In genomic region chr3:146177748-146178582, GRCm38 (mm10) we compare ENCODE assay signal across 8 mouse cellular contexts. TPM values are rescaled to one million over a fixed set of nuclear protein-coding genes. Genes with fewer than 3 reads are reported as not detected.
DNase-seq lines count a peak whose midpoint lies in the region; ATAC-seq and TF ChIP-seq lines count a peak whose summit lies in the region.

No protein-coding gene starts in this region.

- H3K9ac ChIP-seq in embryonic facial prominence, embryonic 11.5 days (replicated peaks; ENCODE audit: low read length), result no peak overlapping the region; the same call in 1 of the 2 replicates
- H3K9ac ChIP-seq in midbrain, embryonic 13.5 days (replicated peaks), result no peak overlapping the region; the same call in 1 of the 2 replicates

- H3K36me3 ChIP-seq in embryonic facial prominence, embryonic 11.5 days (replicated peaks; ENCODE audit: control insufficient read depth, insufficient read depth, low read depth, low read length), result no peaks in the 10 kb centered on the region
- no peaks in the 10 kb centered on the region for H3K36me3 ChIP-seq in limb, embryonic 10.5 days
- no peaks in the 10 kb centered on the region for H3K36me3 ChIP-seq in midbrain, embryonic 13.5 days
- H3K36me3 ChIP-seq in small intestine, adult 2 months (ENCODE audit: control insufficient read depth, insufficient read depth, low read length), result peaks cover 30% of the 10 kb centered on the region

- no peaks in the 10 kb centered on the region for H3K4me1 ChIP-seq in embryonic facial prominence, embryonic 11.5 days (ENCODE audit: control insufficient read depth, insufficient read depth, low read length)
- no peaks in the 10 kb centered on the region for H3K4me1 ChIP-seq in limb, embryonic 10.5 days
- 0 out of 2 replicates have a peak, but pooled peaks cover 2% of the 10 kb centered on the region for H3K4me1 ChIP-seq in midbrain, embryonic 13.5 days (replicated peaks)
- H3K4me1 ChIP-seq in small intestine, adult 2 months (ENCODE audit: control insufficient read depth, insufficient read depth, insufficient read length, low read length), result no peaks in the 10 kb centered on the region

- peak overlapping the region; percentile 30 for H3K4me2 ChIP-seq in embryonic facial prominence, embryonic 11.5 days (ENCODE audit: low read depth, low read length)
- peak overlapping the region; percentile 55 for H3K4me2 ChIP-seq in midbrain, embryonic 13.5 days (replicated peaks)

- H3K27me3 ChIP-seq in embryonic facial prominence, embryonic 11.5 days (ENCODE audit: control insufficient read depth, insufficient read depth, low read length), result no peaks in the 10 kb centered on the region
- no peaks in the 10 kb centered on the region for H3K27me3 ChIP-seq in limb, embryonic 10.5 days (ENCODE audit: low read depth, poor library complexity, severe bottlenecking)
- no peaks in the 10 kb centered on the region for H3K27me3 ChIP-seq in midbrain, embryonic 13.5 days
- no peaks in the 10 kb centered on the region for H3K27me3 ChIP-seq in small intestine, adult 2 months (ENCODE audit: control insufficient read depth, insufficient read depth, low read length)

- TF ChIP-seq CTCF in small intestine, adult 2 months (IDR thresholded peaks at IDR 0.05; ENCODE audit: extremely low read depth, insufficient read length, insufficient replicate concordance, low read depth, low read length), result peak; percentile 99

- peak; percentile 46 to 52 for DNase-seq in urinary bladder, adult 18-20 months (ENCODE audit: low spot score in 2 of 2)
- DNase-seq in urinary bladder, postnatal 10 days (ENCODE audit: low spot score), result no peak
- DNase-seq in embryonic facial prominence, embryonic 11.5 days (ENCODE audit: low spot score), result peak; percentile 88
- DNase-seq in heart, adult 18-20 months, result peak; percentile 66 to 87
- DNase-seq in kidney, adult 18-20 months, result peak; percentile 81
- DNase-seq in limb, embryonic 10.5 days (ENCODE audit: low spot score), result peak; percentile 81

- no peak for TF ChIP-seq POLR2A in small intestine, adult 2 months (IDR thresholded peaks at IDR 0.05; ENCODE audit: low read depth, low read length)

- H3K9me3 ChIP-seq in embryonic facial prominence, embryonic 11.5 days (replicated peaks; ENCODE audit: control insufficient read depth, low read length), result no peaks in the 10 kb centered on the region
- no peaks in the 10 kb centered on the region for H3K9me3 ChIP-seq in limb, embryonic 10.5 days (replicated peaks)
- H3K9me3 ChIP-seq in midbrain, embryonic 13.5 days, result no peaks in the 10 kb centered on the region

- H3K27ac ChIP-seq in embryonic facial prominence, embryonic 11.5 days (replicated peaks; ENCODE audit: low read depth, low read length), result no peak overlapping the region
- H3K27ac ChIP-seq in limb, embryonic 10.5 days, result peak overlapping the region; percentile 30; the same call in 1 of the 2 replicates
- H3K27ac ChIP-seq in midbrain, embryonic 13.5 days, result no peak overlapping the region
- H3K27ac ChIP-seq in small intestine, adult 2 months (ENCODE audit: insufficient read depth, low read depth, low read length), result no peak overlapping the region

- 6% methylated on average over 16 of the region's 16 CpGs for WGBS in embryonic facial prominence, embryonic 11.5 days
- 5% methylated on average over 16 of the region's 16 CpGs for WGBS in limb, embryonic 10.5 days
- WGBS in midbrain, embryonic 13.5 days, result 5% methylated on average over 16 of the region's 16 CpGs
- WGBS in small intestine, adult 2 months, result 16% methylated on average over 16 of the region's 16 CpGs

- H3K4me3 ChIP-seq in embryonic facial prominence, embryonic 11.5 days (ENCODE audit: low read depth, low read length), result no peak overlapping the region
- peak overlapping the region; percentile 40 for H3K4me3 ChIP-seq in limb, embryonic 10.5 days
- peak overlapping the region; percentile 31 for H3K4me3 ChIP-seq in midbrain, embryonic 13.5 days (replicated peaks)
- H3K4me3 ChIP-seq in small intestine, adult 2 months (ENCODE audit: low read depth, low read length), result no peak overlapping the region

- ATAC-seq in embryonic facial prominence, embryonic 11.5 days (replicated peaks; ENCODE audit: insufficient number of reproducible peaks, low FRiP score, low TSS enrichment, low read depth), result peak; percentile 58
- peak; percentile 89 for ATAC-seq in midbrain, embryonic 13.5 days

RNA-seq across cellular contexts. Expression of gene Mcoln2, which starts 28.3 kb away (rescaled TPM):
- polyA plus RNA-seq in embryonic facial prominence, embryonic 11.5 days (2014; fragmentation: Nextera tagmentation; extraction: Ambion mirVana), result 0.29 and 0.54 TPM in 2 replicates
- total RNA-seq in heart, adult 18-20 months (2021), result under 1 TPM in 1 of 2 experiments, not detected in 1; 0.57 TPM
- polyA plus RNA-seq in limb, embryonic 10.5 days (2016; fragmentation: Nextera tagmentation; extraction: Ambion mirVana), result 0.45 and 0.46 TPM in 2 replicates
- polyA plus RNA-seq in midbrain, embryonic 13.5 days (2015; fragmentation: Nextera tagmentation; extraction: Ambion mirVana), result 0.22 and 0.35 TPM in 2 replicates
- 2.6 and 5.1 TPM in 2 replicates for polyA plus RNA-seq in small intestine, adult 2 months (2012; rRNA removed)

RNA-seq across cellular contexts. Expression of gene Lpar3, which starts 42.8 kb away (rescaled TPM):
- polyA plus RNA-seq in embryonic facial prominence, embryonic 11.5 days (2014; fragmentation: Nextera tagmentation; extraction: Ambion mirVana), result 0.88 and 1.3 TPM in 2 replicates
- total RNA-seq in heart, adult 18-20 months (2021), result under 1 TPM; 0.10 to 0.41 TPM
- 0.45 and 0.48 TPM in 2 replicates for polyA plus RNA-seq in limb, embryonic 10.5 days (2016; fragmentation: Nextera tagmentation; extraction: Ambion mirVana)
- polyA plus RNA-seq in midbrain, embryonic 13.5 days (2015; fragmentation: Nextera tagmentation; extraction: Ambion mirVana), result 0.13 and 0.35 TPM in 2 replicates
- 2.6 and 12.8 TPM in 2 replicates for polyA plus RNA-seq in small intestine, adult 2 months (2012; rRNA removed)

Comparison
In these comparisons a context has a peak if more than half of its experiments do, and no peak if none do; other contexts are left out.
1. H3K4me3 ChIP-seq: peak in limb, embryonic 10.5 days (single experiment) and midbrain, embryonic 13.5 days (single experiment); none in embryonic facial prominence, embryonic 11.5 days (single experiment) and small intestine, adult 2 months (single experiment).